Mouse (Mus musculus): ENCODE data around the gene Map2k3. TPM values are rescaled to one million over a fixed set of nuclear protein-coding genes. Genes with fewer than 3 reads are reported as not detected.

Map2k3 gene
- polyA plus RNA-seq, 1 experiment from 2014 or later: 31.5 TPM

- no peak overlapping the region for H3K4me2 ChIP-seq
- no peak overlapping the region for H3K9ac ChIP-seq
- peaks cover 22% of the 10 kb centered on the region for H3K36me3 ChIP-seq
- no peaks in the 10 kb centered on the region for H3K27me3 ChIP-seq
- no peak overlapping the region for H3K27ac ChIP-seq (replicated peaks)
- no peaks in the 10 kb centered on the region for H3K4me1 ChIP-seq (replicated peaks)
- no peaks in the 10 kb centered on the region for H3K9me3 ChIP-seq
- ATAC-seq (ENCODE audit: low FRiP score, low read depth): no peak
- no peak overlapping the region for H3K4me3 ChIP-seq
- 92% methylated on average over 9 of the region's 9 CpGs for WGBS
These were observed 10.6 kb downstream of the Map2k3 start for GRCm38 (mm10) chr11:60942263-60943015.

GRCm38 (mm10) chr11:60945003-60945402, 13.2 kb downstream of the Map2k3 start:
- Histone ChIP-seq H3K4me2 (no peak overlapping the region), H3K9me3 (no peaks in the 10 kb centered on the region), H3K27ac (replicated peaks) (no peak overlapping the region), H3K27me3 (no peaks in the 10 kb centered on the region), H3K36me3 (peaks cover 30% of the 10 kb centered on the region), H3K4me3 (no peak overlapping the region), H3K9ac (no peak overlapping the region), H3K4me1 (replicated peaks) (no peaks in the 10 kb centered on the region)
- no peak for ATAC-seq (ENCODE audit: low FRiP score, low read depth)
- 76% methylated on average over 4 of the region's 4 CpGs for WGBS

- no peak overlapping the region for H3K9ac ChIP-seq
- peaks cover 15% of the 10 kb centered on the region for H3K36me3 ChIP-seq
- no peaks in the 10 kb centered on the region for H3K9me3 ChIP-seq
- H3K4me3 ChIP-seq: no peak overlapping the region
- ATAC-seq (ENCODE audit: low FRiP score, low read depth): no peak
- H3K27ac ChIP-seq (replicated peaks): no peak overlapping the region
- H3K27me3 ChIP-seq: no peaks in the 10 kb centered on the region
- no peak overlapping the region for H3K4me2 ChIP-seq
- 94% methylated on average over 5 of the region's 5 CpGs for WGBS
- peaks cover 10% of the 10 kb centered on the region for H3K4me1 ChIP-seq (replicated peaks)
These were observed 20.1 kb downstream of the Map2k3 start for GRCm38 (mm10) chr11:60951896-60952295.

- no peak overlapping the region for H3K27ac ChIP-seq (replicated peaks)
- H3K9ac ChIP-seq: no peak overlapping the region
- no peak overlapping the region for H3K4me2 ChIP-seq
- H3K4me1 ChIP-seq (replicated peaks): peaks cover 10% of the 10 kb centered on the region
- 91% methylated on average over 3 of the region's 3 CpGs for WGBS
- H3K4me3 ChIP-seq: no peak overlapping the region
- peaks cover 12% of the 10 kb centered on the region; the same call in 1 of the 2 replicates for H3K36me3 ChIP-seq
- H3K27me3 ChIP-seq: no peaks in the 10 kb centered on the region
- H3K9me3 ChIP-seq: no peaks in the 10 kb centered on the region
- ATAC-seq (ENCODE audit: low FRiP score, low read depth): no peak
These were observed 20.5 kb downstream of the Map2k3 start for GRCm38 (mm10) chr11:60952362-60952761.

GRCm38 (mm10) chr11:60952986-60953385, 21.2 kb downstream of the Map2k3 start:
- no peaks in the 10 kb centered on the region for H3K9me3 ChIP-seq
- no peaks in the 10 kb centered on the region for H3K27me3 ChIP-seq
- H3K9ac ChIP-seq: no peak overlapping the region
- peaks cover 10% of the 10 kb centered on the region for H3K4me1 ChIP-seq (replicated peaks)
- H3K36me3 ChIP-seq: peaks cover 12% of the 10 kb centered on the region; the same call in 1 of the 2 replicates
- H3K27ac ChIP-seq (replicated peaks): no peak overlapping the region
- no peak for ATAC-seq (ENCODE audit: low FRiP score, low read depth)
- H3K4me2 ChIP-seq: no peak overlapping the region
- 97% methylated on average over 6 of the region's 6 CpGs for WGBS
- H3K4me3 ChIP-seq: no peak overlapping the region

GRCm38 (mm10) chr11:60953803-60954202, 22.0 kb downstream of the Map2k3 start:
- Histone ChIP-seq H3K36me3 (peaks cover 9% of the 10 kb centered on the region; the same call in 1 of the 2 replicates), H3K27me3 (no peaks in the 10 kb centered on the region), H3K27ac (replicated peaks) (no peak overlapping the region), H3K4me1 (replicated peaks) (peaks cover 10% of the 10 kb centered on the region), H3K9ac (0 out of 2 replicates have a peak overlapping the region, but pooled peaks have one; percentile 6), H3K4me3 (0 out of 2 replicates have a peak overlapping the region, but pooled peaks have one; percentile 5), H3K4me2 (peak overlapping the region; percentile 39), H3K9me3 (no peaks in the 10 kb centered on the region)
- 6% methylated on average over 15 of the region's 15 CpGs for WGBS
- ATAC-seq (ENCODE audit: low FRiP score, low read depth): peak; percentile 96

GRCm38 (mm10) chr11:60954255-60955104, 22.6 kb downstream of the Map2k3 start:
- H3K27ac ChIP-seq (replicated peaks): no peak overlapping the region
- no peak overlapping the region for H3K4me3 ChIP-seq
- H3K9ac ChIP-seq: 0 out of 2 replicates have a peak overlapping the region, but pooled peaks have one; percentile 6
- 80% methylated on average over 10 of the region's 10 CpGs for WGBS
- ATAC-seq (ENCODE audit: low FRiP score, low read depth): no peak
- H3K36me3 ChIP-seq: peaks cover 3% of the 10 kb centered on the region; the same call in 1 of the 2 replicates
- H3K4me2 ChIP-seq: peak overlapping the region; percentile 39
- peaks cover 10% of the 10 kb centered on the region for H3K4me1 ChIP-seq (replicated peaks)
- H3K27me3 ChIP-seq: no peaks in the 10 kb centered on the region
- no peaks in the 10 kb centered on the region for H3K9me3 ChIP-seq

GRCm38 (mm10) chr11:60955621-60956383, 24.0 kb downstream of the Map2k3 start:
- Histone ChIP-seq H3K4me3 (no peak overlapping the region), H3K4me1 (replicated peaks) (peaks cover 10% of the 10 kb centered on the region), H3K36me3 (0 out of 2 replicates have a peak, but pooled peaks cover 3% of the 10 kb centered on the region), H3K27me3 (no peaks in the 10 kb centered on the region), H3K4me2 (no peak overlapping the region), H3K27ac (replicated peaks) (no peak overlapping the region), H3K9me3 (no peaks in the 10 kb centered on the region), H3K9ac (no peak overlapping the region)
- no peak for ATAC-seq (ENCODE audit: low FRiP score, low read depth)
- WGBS: 75% methylated on average over 9 of the region's 9 CpGs

GRCm38 (mm10) chr11:60958948-60959347, 27.1 kb downstream of the Map2k3 start:
- Histone ChIP-seq H3K9ac (no peak overlapping the region), H3K36me3 (no peaks in the 10 kb centered on the region), H3K9me3 (no peaks in the 10 kb centered on the region), H3K4me1 (replicated peaks) (peaks cover 5% of the 10 kb centered on the region), H3K27me3 (no peaks in the 10 kb centered on the region), H3K27ac (replicated peaks) (no peak overlapping the region), H3K4me2 (no peak overlapping the region), H3K4me3 (no peak overlapping the region)
- 90% methylated on average over 4 of the region's 4 CpGs for WGBS
- no peak for ATAC-seq (ENCODE audit: low FRiP score, low read depth)

- Histone ChIP-seq H3K27ac (replicated peaks) (no peak overlapping the region), H3K36me3 (no peaks in the 10 kb centered on the region), H3K9ac (no peak overlapping the region), H3K4me3 (no peak overlapping the region), H3K9me3 (no peaks in the 10 kb centered on the region), H3K4me1 (replicated peaks) (no peaks in the 10 kb centered on the region), H3K27me3 (no peaks in the 10 kb centered on the region), H3K4me2 (no peak overlapping the region)
- ATAC-seq (ENCODE audit: low FRiP score, low read depth): no peak
- WGBS: 41% methylated on average over 1 of the region's 1 CpGs
These were observed 29.3 kb downstream of the Map2k3 start for GRCm38 (mm10) chr11:60961176-60961575.

- no peak overlapping the region for H3K27ac ChIP-seq (replicated peaks)
- no peak overlapping the region for H3K9ac ChIP-seq
- no peaks in the 10 kb centered on the region; the same call in 1 of the 2 replicates for H3K4me1 ChIP-seq (replicated peaks)
- no peaks in the 10 kb centered on the region for H3K9me3 ChIP-seq
- no peaks in the 10 kb centered on the region for H3K27me3 ChIP-seq
- no peaks in the 10 kb centered on the region for H3K36me3 ChIP-seq
- H3K4me3 ChIP-seq: no peak overlapping the region
- H3K4me2 ChIP-seq: no peak overlapping the region
- 82% methylated on average over 5 of the region's 5 CpGs for WGBS
- no peak for ATAC-seq (ENCODE audit: low FRiP score, low read depth)
These were observed 30.9 kb downstream of the Map2k3 start for GRCm38 (mm10) chr11:60962709-60963108.
